Mouse (Mus musculus) hindbrain, embryonic 11.5 days (tissue): ENCODE measurements around the gene Hist1h3b. TPM values are rescaled to one million over a fixed set of nuclear protein-coding genes. Genes with fewer than 3 reads are reported as not detected.

Experiments
- ATAC-seq: fragments of 200-750 bp; cut with Nextera tagmentation; 2 replicates; pipeline ENCODE4 v1.8.0; 2017; ENCODE audit warnings: mild to moderate bottlenecking, moderate TSS enrichment, moderate library complexity; ENCODE audit not compliant: low FRiP score
- DNase-seq: peaks from one replicate; pipeline ENCODE4 v3.0.0-alpha.2; 2015; ENCODE audit warnings: low spot score
- H3K27ac ChIP-seq: fragments of 300-500 bp; sonication (generic); 2 replicates; pipeline ENCODE4 v1.5.1; 2014; ENCODE audit warnings: mild to moderate bottlenecking, low read depth, low read length
- H3K27me3 ChIP-seq: fragments of 300-500 bp; sonication (generic); 2 replicates; pipeline ENCODE4 v1.6.1; 2014; ENCODE audit warnings: mild to moderate bottlenecking, low read length, moderate library complexity, mixed read lengths; ENCODE audit not compliant: control insufficient read depth, insufficient read depth
- H3K36me3 ChIP-seq: fragments of 300-500 bp; sonication (generic); 2 replicates; pipeline ENCODE4 v1.6.1; 2014; ENCODE audit warnings: mild to moderate bottlenecking, low read length, moderate library complexity, mixed read lengths; ENCODE audit not compliant: control insufficient read depth, insufficient read depth
- H3K4me1 ChIP-seq: fragments of 300-500 bp; sonication (generic); replicated peaks from 2 replicates; pipeline ENCODE4 v1.6.1; 2014; ENCODE audit warnings: low read length, mixed read lengths; ENCODE audit not compliant: control insufficient read depth, insufficient read depth
- H3K4me2 ChIP-seq: fragments of 300-500 bp; sonication (generic); replicated peaks from 2 replicates; pipeline ENCODE4 v1.6.1; 2014; ENCODE audit warnings: mild to moderate bottlenecking, low read depth, low read length
- H3K4me3 ChIP-seq: fragments of 300-500 bp; sonication (generic); 2 replicates; pipeline ENCODE4 v1.5.1; 2014; ENCODE audit warnings: low read depth, low read length
- H3K9ac ChIP-seq: fragments of 300-500 bp; sonication (generic); 2 replicates; pipeline ENCODE4 v1.6.1; 2014; ENCODE audit warnings: low read depth, low read length
- H3K9me3 ChIP-seq: fragments of 300-500 bp; sonication (generic); 2 replicates; pipeline ENCODE4 v1.6.1; 2016; ENCODE audit warnings: low read length; ENCODE audit not compliant: control insufficient read depth
- WGBS: fragments of 180-500 bp; shearing (Covaris S2); extraction: QIAGEN DNeasy Blood & Tissue Kit; methylation state at CpG from one replicate; pipeline ENCODE4 v1.1.7; 2014; 5-methylcytosine and 5-hydroxymethylcytosine counted together
- polyA plus RNA-seq: library from polyadenylated mRNA; unstranded; fragments of >200 nt; fragmentation: Nextera tagmentation; extraction: Ambion mirVana; gene quantifications from 2 replicates; pipeline ENCODE4 v1.2.1, GENCODE M21; 2014

Hist1h3b gene
- polyA plus RNA-seq, 1 experiment from 2014 or later, result 10.7 TPM

GRCm38 (mm10) chr13:23772561-23773313 lies 20.7 kb downstream of the Hist1h3b start:
- ATAC-seq, result peak; percentile 89
- H3K27me3 ChIP-seq, result no peaks in the 10 kb centered on the region

GRCm38 (mm10) chr13:23778339-23778738 lies 26.3 kb downstream of the Hist1h3b start:
- Histone ChIP-seq H3K27me3 (no peaks in the 10 kb centered on the region), H3K4me3 (no peak overlapping the region), H3K9me3 (no peaks in the 10 kb centered on the region), H3K36me3 (no peaks in the 10 kb centered on the region), H3K27ac (no peak overlapping the region), H3K4me2 (no peak overlapping the region), H3K9ac (no peak overlapping the region), H3K4me1 (no peaks in the 10 kb centered on the region)
- DNase-seq (no peak), ATAC-seq (no peak)
- 95% methylated on average over 7 of the region's 7 CpGs for WGBS

More at GRCm38 (mm10) chr13:23772561-23773313, 20.7 kb downstream of the Hist1h3b start:
- H3K9me3 ChIP-seq, result no peaks in the 10 kb centered on the region
- H3K4me1 ChIP-seq, result no peaks in the 10 kb centered on the region
- no peak overlapping the region for H3K9ac ChIP-seq
- 25% methylated on average over 21 of the region's 21 CpGs for WGBS
- H3K4me3 ChIP-seq, result no peak overlapping the region
- no peak overlapping the region for H3K27ac ChIP-seq
- H3K4me2 ChIP-seq, result 0 out of 2 replicates have a peak overlapping the region, but pooled peaks have one; percentile 17
- no peaks in the 10 kb centered on the region for H3K36me3 ChIP-seq
- DNase-seq, result peak; percentile 67

- WGBS, result 86% methylated on average over 4 of the region's 4 CpGs
- no peak overlapping the region for H3K9ac ChIP-seq
- no peak overlapping the region for H3K27ac ChIP-seq
- H3K27me3 ChIP-seq, result no peaks in the 10 kb centered on the region
- no peak for ATAC-seq
- no peaks in the 10 kb centered on the region for H3K36me3 ChIP-seq
- no peak for DNase-seq
- H3K4me1 ChIP-seq, result no peaks in the 10 kb centered on the region
- H3K4me2 ChIP-seq, result no peak overlapping the region
- H3K4me3 ChIP-seq, result no peak overlapping the region
- H3K9me3 ChIP-seq, result no peaks in the 10 kb centered on the region
Observed at GRCm38 (mm10) chr13:23779025-23779424, 27.0 kb downstream of the Hist1h3b start.

- WGBS, result 45% methylated on average over 2 of the region's 2 CpGs
- Histone ChIP-seq H3K36me3 (no peaks in the 10 kb centered on the region), H3K4me3 (no peak overlapping the region), H3K9me3 (no peaks in the 10 kb centered on the region), H3K27me3 (no peaks in the 10 kb centered on the region), H3K4me2 (no peak overlapping the region), H3K4me1 (no peaks in the 10 kb centered on the region), H3K9ac (no peak overlapping the region), H3K27ac (no peak overlapping the region)
- peak; percentile 75 for DNase-seq
- no peak for ATAC-seq
Observed at GRCm38 (mm10) chr13:23792520-23792919, 40.5 kb downstream of the Hist1h3b start.

GRCm38 (mm10) chr13:23799405-23799804 lies 47.3 kb downstream of the Hist1h3b start:
- no peak overlapping the region for H3K27ac ChIP-seq
- H3K9ac ChIP-seq, result no peak overlapping the region
- no peaks in the 10 kb centered on the region for H3K36me3 ChIP-seq
- no peaks in the 10 kb centered on the region for H3K9me3 ChIP-seq
- no peak overlapping the region for H3K4me2 ChIP-seq
- no peak overlapping the region for H3K4me3 ChIP-seq
- no peaks in the 10 kb centered on the region for H3K27me3 ChIP-seq
- 86% methylated on average over 5 of the region's 5 CpGs for WGBS
- DNase-seq (no peak), ATAC-seq (no peak)
- H3K4me1 ChIP-seq, result no peaks in the 10 kb centered on the region

Other genes starting within 250 kb of the Hist1h3b start
- 4.7 TPM in 2 replicates for gene Hist1h4h, start 221.2 kb upstream of the Hist1h3b start, polyA plus RNA-seq
- 3.6 and 8.4 TPM in 2 replicates for gene Hist1h2af, start 218.4 kb upstream of the Hist1h3b start, polyA plus RNA-seq
- gene Hist1h3g, start 216.8 kb upstream of the Hist1h3b start, polyA plus RNA-seq, result 3.7 and 4.8 TPM in 2 replicates
- gene Hist1h2bh, start 208.9 kb upstream of the Hist1h3b start, polyA plus RNA-seq, result 0.60 and 0.89 TPM in 2 replicates
- gene Hist1h3f, start 208.2 kb upstream of the Hist1h3b start, polyA plus RNA-seq, result 1.0 and 1.1 TPM in 2 replicates
- 0.56 and 0.80 TPM in 2 replicates for gene Hist1h4f, start 200.6 kb upstream of the Hist1h3b start, polyA plus RNA-seq
- gene Hist1h1d, start 199.0 kb upstream of the Hist1h3b start, polyA plus RNA-seq, result 0.56 and 0.57 TPM in 2 replicates
- gene Hist1h3e, start 189.9 kb upstream of the Hist1h3b start, polyA plus RNA-seq, result 6.7 and 6.9 TPM in 2 replicates
- gene Hist1h2ae, start 181.0 kb upstream of the Hist1h3b start, polyA plus RNA-seq, result 70.9 and 82.9 TPM in 2 replicates
- 3.2 and 4.8 TPM in 2 replicates for gene Hist1h2bg, start 180.9 kb upstream of the Hist1h3b start, polyA plus RNA-seq
- 1.5 and 3.7 TPM in 2 replicates for gene Hist1h2bf, start 178.1 kb upstream of the Hist1h3b start, polyA plus RNA-seq
- gene Hist1h2ad, start 177.9 kb upstream of the Hist1h3b start, polyA plus RNA-seq, result 1.0 and 2.9 TPM in 2 replicates
- 7.2 and 8.3 TPM in 2 replicates for gene Hist1h3d, start 176.5 kb upstream of the Hist1h3b start, polyA plus RNA-seq
- gene Hist1h4d, start 170.7 kb upstream of the Hist1h3b start, polyA plus RNA-seq, result 95.0 and 95.9 TPM in 2 replicates
- gene Hist1h2be, start 131.1 kb upstream of the Hist1h3b start, polyA plus RNA-seq, result 1.8 and 2.2 TPM in 2 replicates
- 19.7 and 23.7 TPM in 2 replicates for gene Hist1h1e, start 129.7 kb upstream of the Hist1h3b start, polyA plus RNA-seq
- gene Hist1h2ac, start 68.3 kb upstream of the Hist1h3b start, polyA plus RNA-seq, result 0.79 and 0.84 TPM in 2 replicates
- 21.0 and 26.1 TPM in 2 replicates for gene Hist1h2bc, start 68.1 kb upstream of the Hist1h3b start, polyA plus RNA-seq
- gene Hist1h1t, start 56.5 kb upstream of the Hist1h3b start, polyA plus RNA-seq, result 0.17 TPM in 1 of 2 replicates, not detected in the other
- gene Hist1h4c, start 53.8 kb upstream of the Hist1h3b start, polyA plus RNA-seq, result 4.5 and 4.9 TPM in 2 replicates
- 3.4 and 4.2 TPM in 2 replicates for gene Hfe, start 41.4 kb upstream of the Hist1h3b start, polyA plus RNA-seq
- gene Hist1h1c, start 13.5 kb upstream of the Hist1h3b start, polyA plus RNA-seq, result 14.9 and 16.7 TPM in 2 replicates
- 10.7 and 11.3 TPM in 2 replicates for gene Hist1h3c, start 6.7 kb upstream of the Hist1h3b start, polyA plus RNA-seq
- 1.4 and 3.0 TPM in 2 replicates for gene Hist1h2bb, start 5.5 kb upstream of the Hist1h3b start, polyA plus RNA-seq
- 42.5 and 50.0 TPM in 2 replicates for gene Hist1h2ab, start 1.1 kb upstream of the Hist1h3b start, polyA plus RNA-seq
- 3.6 and 4.8 TPM in 2 replicates for gene Hist1h4b, start 4.7 kb downstream of the Hist1h3b start, polyA plus RNA-seq
- 0.32 TPM in 1 of 2 replicates, not detected in the other for gene Hist1h4a, start 9.0 kb downstream of the Hist1h3b start, polyA plus RNA-seq
- gene Hist1h3a, start 10.1 kb downstream of the Hist1h3b start, polyA plus RNA-seq, result 3.4 and 5.3 TPM in 2 replicates
- gene Hist1h1a, start 11.4 kb downstream of the Hist1h3b start, polyA plus RNA-seq, result 2.4 and 3.7 TPM in 2 replicates
- gene Trim38, start 17.6 kb downstream of the Hist1h3b start, polyA plus RNA-seq, result not detected in 2 replicates
- gene Slc17a2, start 54.7 kb downstream of the Hist1h3b start, polyA plus RNA-seq, result not detected in 2 replicates
- not detected in 2 replicates for gene Slc17a3, start 87.2 kb downstream of the Hist1h3b start, polyA plus RNA-seq
- gene Slc17a1, start 115.5 kb downstream of the Hist1h3b start, polyA plus RNA-seq, result not detected in 2 replicates
- gene Slc17a4, start 162.7 kb downstream of the Hist1h3b start, polyA plus RNA-seq, result not detected in 2 replicates
- not detected in 2 replicates for gene Hist1h2ba, start 181.9 kb downstream of the Hist1h3b start, polyA plus RNA-seq
- not detected in 2 replicates for gene Hist1h2aa, start 182.2 kb downstream of the Hist1h3b start, polyA plus RNA-seq
- 0.15 and 0.35 TPM in 2 replicates for gene Scgn, start 238.9 kb downstream of the Hist1h3b start, polyA plus RNA-seq